Mouse (Mus musculus) G1E (cell line): ENCODE data around the gene Prkcz. TPM values are rescaled to one million over a fixed set of nuclear protein-coding genes. Genes with fewer than 3 reads are reported as not detected.

Source experiments
- ATAC-seq: 2 replicates; pipeline ENCODE4 v1.8.0; 2016; ENCODE audit warnings: mild to moderate bottlenecking; ENCODE audit not compliant: insufficient number of reproducible peaks, poor library complexity, low FRiP score, severe bottlenecking; ENCODE audit errors: extremely low read depth
- DNase-seq: peaks from one replicate; pipeline ENCODE4 v3.0.0; 2012; ENCODE audit warnings: low spot score
- H3K27me3 ChIP-seq: 2 replicates; pipeline ENCODE4 v1.6.1; 2012; ENCODE audit warnings: mild to moderate bottlenecking, low read length, inconsistent platforms; ENCODE audit not compliant: insufficient read depth
- H3K36me3 ChIP-seq: replicated peaks from 2 replicates; pipeline ENCODE3; 2012; ENCODE audit warnings: mild to moderate bottlenecking, inconsistent platforms
- H3K4me1 ChIP-seq: 2 replicates; pipeline ENCODE4 v1.6.1; 2012; ENCODE audit warnings: low read depth, low read length, inconsistent platforms, mixed read lengths; ENCODE audit not compliant: insufficient read depth
- H3K4me3 ChIP-seq: 2 replicates; pipeline ENCODE4 v1.5.1; 2012; ENCODE audit warnings: low read depth, mild to moderate bottlenecking, inconsistent platforms, low read length, moderate library complexity, mixed read lengths
- H3K9me3 ChIP-seq: replicated peaks from 2 replicates; pipeline ENCODE4 v1.6.1; 2012; ENCODE audit warnings: inconsistent platforms
- CTCF ChIP-seq: IDR thresholded peaks from 2 replicates; pipeline ENCODE4 v1.5.1; 2012; ENCODE audit warnings: low read depth, low read length, inconsistent platforms, mixed read lengths
- GATA1 ChIP-seq: IDR thresholded peaks from 2 replicates; pipeline ENCODE4 v1.6.1; 2012; ENCODE audit warnings: borderline replicate concordance, low read length, inconsistent platforms, mixed read lengths
- GATA2 ChIP-seq: IDR thresholded peaks from 2 replicates; pipeline ENCODE4 v1.6.1; 2012; ENCODE audit warnings: low read depth, low read length, inconsistent platforms, borderline replicate concordance
- POLR2AphosphoS5 ChIP-seq: IDR thresholded peaks from 2 replicates; pipeline ENCODE4 v1.6.1; 2012; ENCODE audit warnings: low read depth, low read length, inconsistent platforms; ENCODE audit not compliant: insufficient replicate concordance
- TAL1 ChIP-seq: conservative IDR thresholded peaks from 2 replicates; pipeline ENCODE4 v1.6.1; 2012; ENCODE audit warnings: low read depth, low read length, inconsistent platforms, mixed read lengths
- polyA plus RNA-seq: library from polyadenylated mRNA; stranded (reverse); fragments of >175 nt; gene quantifications from 2 replicates; pipeline ENCODE4 v1.2.3, GENCODE M21; 2012
- total RNA-seq, 2 experiments: library from RNA; stranded (forward) in 1 of 2; stranded (reverse) in 1 of 2; fragments of 200-1000 nt in 1 of 2; fragments of >200 nt in 1 of 2; fragmentation: Nextera tagmentation in 1 of 2; gene quantifications; 2 replicates each; pipeline ENCODE4 v1.2.3; 2014 to 2017

The Prkcz gene
- total and polyA plus RNA-seq, 3 experiments, result 0.55 TPM; not detected in 2

DNA sequence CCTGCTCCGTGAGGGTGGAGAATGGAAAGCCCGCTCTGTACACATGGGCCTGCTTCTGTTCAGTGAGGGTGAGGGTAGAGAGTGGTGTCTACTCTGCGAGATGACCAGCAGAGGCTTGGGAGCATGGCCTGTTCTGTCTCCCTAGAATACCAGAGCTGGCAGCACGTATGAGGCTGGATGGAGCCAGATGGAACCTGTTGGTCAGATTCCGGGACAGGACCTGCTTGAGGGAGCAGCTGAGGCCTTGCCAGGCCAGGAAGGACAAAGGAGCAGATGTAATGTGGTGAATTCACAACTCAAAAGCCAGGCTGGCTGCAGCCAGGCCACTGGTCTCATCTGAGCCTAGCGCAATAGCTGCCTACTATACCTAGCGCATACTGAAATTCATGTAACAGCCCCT, 71.1 kb downstream of the Prkcz start:
- DNase-seq (no peak), ATAC-seq (no peak)
- Histone ChIP-seq H3K27me3 (peaks cover 24% of the 10 kb centered on the region), H3K4me3 (no peak overlapping the region), H3K36me3 (no peaks in the 10 kb centered on the region), H3K9me3 (no peaks in the 10 kb centered on the region), H3K4me1 (no peaks in the 10 kb centered on the region)
- TF ChIP-seq POLR2AphosphoS5 (no peak), TAL1 (no peak), GATA2 (no peak), CTCF (no peak), GATA1 (no peak)

DNA sequence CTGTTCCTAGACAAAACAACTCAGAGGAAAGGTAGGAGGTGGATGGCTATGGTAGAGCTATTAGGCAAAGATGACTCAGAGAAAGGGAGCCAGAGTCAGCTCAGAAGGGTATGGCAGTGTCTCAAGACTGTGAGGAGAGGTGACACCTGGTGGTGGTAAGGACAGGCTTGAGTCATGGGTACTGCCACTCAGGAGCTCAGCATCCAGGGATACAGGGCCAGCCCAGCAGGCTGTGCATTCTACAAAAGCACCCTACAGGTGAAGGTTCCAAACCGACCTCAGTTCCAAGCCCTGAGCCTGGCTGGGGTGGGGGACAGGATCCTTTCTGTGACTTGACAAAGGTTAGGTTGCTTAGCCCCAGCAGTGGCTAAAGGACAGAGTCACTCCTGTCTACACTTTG, 72.6 kb downstream of the Prkcz start:
- H3K4me1 ChIP-seq, result no peaks in the 10 kb centered on the region
- H3K27me3 ChIP-seq, result peaks cover 26% of the 10 kb centered on the region
- no peaks in the 10 kb centered on the region for H3K36me3 ChIP-seq
- TF ChIP-seq GATA1 (no peak), CTCF (no peak), GATA2 (no peak), POLR2AphosphoS5 (no peak), TAL1 (no peak)
- ATAC-seq, result no peak
- H3K4me3 ChIP-seq, result no peak overlapping the region
- DNase-seq, result no peak
- H3K9me3 ChIP-seq, result no peaks in the 10 kb centered on the region

DNA sequence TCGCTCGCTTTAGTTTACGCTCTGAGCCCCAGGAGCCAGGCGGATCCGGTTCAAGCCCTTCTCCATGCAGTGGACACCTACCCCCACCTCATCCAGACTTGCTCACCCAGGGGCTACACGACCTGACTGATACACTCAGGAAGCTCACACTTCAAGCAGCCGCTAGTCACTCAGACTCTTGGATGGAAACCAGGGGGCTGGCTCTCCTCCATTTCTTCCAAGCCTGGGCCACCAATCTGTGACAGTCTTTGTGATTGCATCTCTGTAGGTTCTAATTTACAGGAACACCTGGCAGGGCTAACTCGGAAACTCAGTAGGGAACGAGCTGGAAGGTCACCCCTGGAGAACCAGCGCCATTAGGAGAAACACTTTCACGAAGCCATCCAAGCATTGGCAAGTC, 73.4 kb downstream of the Prkcz start:
- Histone ChIP-seq H3K4me1 (no peaks in the 10 kb centered on the region), H3K36me3 (no peaks in the 10 kb centered on the region), H3K27me3 (peaks cover 26% of the 10 kb centered on the region), H3K4me3 (no peak overlapping the region), H3K9me3 (no peaks in the 10 kb centered on the region)
- TF ChIP-seq TAL1 (no peak), POLR2AphosphoS5 (no peak), GATA1 (no peak), GATA2 (no peak), CTCF (no peak)
- DNase-seq (no peak), ATAC-seq (no peak)

DNA sequence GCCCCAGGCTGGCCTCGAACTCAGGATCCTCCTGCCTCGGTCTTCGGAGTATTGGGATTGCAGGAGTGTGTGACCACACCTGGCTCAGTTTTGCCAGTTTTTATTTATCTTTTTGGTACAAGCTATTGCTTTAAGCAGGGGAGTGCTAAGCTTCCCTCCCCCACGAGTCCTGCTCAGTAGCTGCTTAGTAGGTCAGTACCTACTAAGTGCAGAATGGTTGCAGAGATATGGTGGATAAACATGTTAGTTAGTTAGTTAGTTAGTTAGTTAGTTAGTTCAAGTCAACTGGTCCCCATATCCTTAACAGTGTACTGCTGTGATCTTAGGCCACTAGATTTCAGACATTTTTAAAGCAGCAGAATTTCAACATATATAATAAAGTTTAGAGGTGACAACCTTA, 75.1 kb downstream of the Prkcz start:
- H3K27me3 ChIP-seq, result peaks cover 33% of the 10 kb centered on the region
- DNase-seq (no peak), ATAC-seq (no peak)
- no peaks in the 10 kb centered on the region for H3K36me3 ChIP-seq
- H3K9me3 ChIP-seq, result no peaks in the 10 kb centered on the region
- H3K4me3 ChIP-seq, result no peak overlapping the region
- TF ChIP-seq POLR2AphosphoS5, result no peak
- no peak for TF ChIP-seq GATA2
- no peak for TF ChIP-seq CTCF
- no peak for TF ChIP-seq TAL1
- no peak for TF ChIP-seq GATA1
- H3K4me1 ChIP-seq, result no peaks in the 10 kb centered on the region

DNA sequence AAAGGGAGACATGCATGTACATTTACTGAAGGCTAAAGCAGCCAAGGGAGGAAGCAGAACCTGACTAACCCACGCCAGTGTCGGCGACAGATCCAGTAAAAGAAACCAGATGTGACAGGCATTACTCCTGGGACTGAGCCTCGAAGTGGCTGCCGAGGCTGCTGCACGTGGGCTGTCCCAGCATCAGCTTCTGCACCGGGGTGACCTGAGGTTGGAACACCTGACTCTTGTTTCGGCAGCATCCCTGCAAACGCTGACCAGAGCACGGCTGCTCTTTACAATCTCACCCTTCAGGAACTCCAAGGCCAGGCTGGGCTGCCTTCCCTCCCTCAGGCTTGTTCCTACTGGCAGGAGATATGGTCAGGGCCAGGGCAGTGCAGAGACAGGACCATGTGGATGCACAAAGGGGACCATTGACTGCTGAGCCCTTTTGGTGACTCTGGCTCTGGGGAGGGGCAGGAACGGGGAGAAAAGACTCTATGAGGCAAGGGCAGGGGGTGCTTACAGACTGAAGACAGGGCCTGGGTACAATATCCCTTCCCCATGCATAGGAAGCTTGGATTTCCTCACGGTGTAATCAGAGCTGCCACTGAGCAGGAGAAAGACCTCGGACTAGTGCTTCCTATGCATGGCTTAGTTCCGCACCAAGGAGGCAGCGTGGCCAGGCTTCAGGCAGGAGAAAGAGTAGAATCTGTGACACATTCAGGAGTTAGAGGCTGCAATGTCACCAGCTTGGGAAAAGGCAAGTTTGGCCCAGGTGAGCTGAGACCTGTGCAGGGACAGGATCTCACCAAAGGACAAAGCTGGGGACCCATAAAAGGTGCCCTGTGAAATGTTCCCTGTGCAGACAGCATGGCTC, 76.4 kb downstream of the Prkcz start:
- TF ChIP-seq CTCF (no peak), TAL1 (no peak), GATA1 (no peak), GATA2 (no peak), POLR2AphosphoS5 (no peak)
- ATAC-seq (no peak), DNase-seq (no peak)
- Histone ChIP-seq H3K36me3 (no peaks in the 10 kb centered on the region), H3K4me1 (no peaks in the 10 kb centered on the region; the same call in 1 of the 2 replicates), H3K27me3 (peaks cover 26% of the 10 kb centered on the region), H3K4me3 (no peak overlapping the region), H3K9me3 (no peaks in the 10 kb centered on the region)

DNA sequence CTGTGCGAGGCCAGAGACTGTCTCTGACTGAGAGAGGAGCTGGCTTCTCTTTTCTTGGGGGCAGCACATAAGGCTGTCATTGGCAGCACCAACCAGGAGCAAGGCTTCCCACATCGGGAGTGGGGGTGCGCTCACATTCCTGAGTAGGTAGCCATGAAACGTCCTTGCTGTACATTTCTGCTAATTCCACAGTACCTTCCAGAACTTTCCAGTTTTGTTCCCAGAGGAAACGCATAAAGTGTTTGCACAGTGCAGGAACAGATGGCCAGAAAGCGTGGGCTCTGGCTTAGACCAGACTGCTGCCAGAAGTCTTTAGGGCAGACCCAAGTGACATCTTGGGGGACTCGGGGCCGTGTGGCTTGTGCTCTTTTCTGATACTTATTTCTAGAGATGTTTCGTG, 77.6 kb downstream of the Prkcz start:
- Histone ChIP-seq H3K4me3 (no peak overlapping the region), H3K27me3 (peaks cover 23% of the 10 kb centered on the region), H3K4me1 (no peaks in the 10 kb centered on the region; the same call in 1 of the 2 replicates), H3K36me3 (no peaks in the 10 kb centered on the region), H3K9me3 (no peaks in the 10 kb centered on the region)
- DNase-seq (no peak), ATAC-seq (no peak)
- TF ChIP-seq GATA1, result no peak
- no peak for TF ChIP-seq TAL1
- TF ChIP-seq POLR2AphosphoS5, result no peak
- no peak for TF ChIP-seq GATA2
- TF ChIP-seq CTCF, result no peak
